Mouse (Mus musculus): Measurements from ENCODE around the gene Unc119. TPM values are rescaled to one million over a fixed set of nuclear protein-coding genes. Genes with fewer than 3 reads are reported as not detected.

Unc119 gene
- polyA plus RNA-seq (2012) = 74.0 and 91.3 TPM in 2 replicates

DNA sequence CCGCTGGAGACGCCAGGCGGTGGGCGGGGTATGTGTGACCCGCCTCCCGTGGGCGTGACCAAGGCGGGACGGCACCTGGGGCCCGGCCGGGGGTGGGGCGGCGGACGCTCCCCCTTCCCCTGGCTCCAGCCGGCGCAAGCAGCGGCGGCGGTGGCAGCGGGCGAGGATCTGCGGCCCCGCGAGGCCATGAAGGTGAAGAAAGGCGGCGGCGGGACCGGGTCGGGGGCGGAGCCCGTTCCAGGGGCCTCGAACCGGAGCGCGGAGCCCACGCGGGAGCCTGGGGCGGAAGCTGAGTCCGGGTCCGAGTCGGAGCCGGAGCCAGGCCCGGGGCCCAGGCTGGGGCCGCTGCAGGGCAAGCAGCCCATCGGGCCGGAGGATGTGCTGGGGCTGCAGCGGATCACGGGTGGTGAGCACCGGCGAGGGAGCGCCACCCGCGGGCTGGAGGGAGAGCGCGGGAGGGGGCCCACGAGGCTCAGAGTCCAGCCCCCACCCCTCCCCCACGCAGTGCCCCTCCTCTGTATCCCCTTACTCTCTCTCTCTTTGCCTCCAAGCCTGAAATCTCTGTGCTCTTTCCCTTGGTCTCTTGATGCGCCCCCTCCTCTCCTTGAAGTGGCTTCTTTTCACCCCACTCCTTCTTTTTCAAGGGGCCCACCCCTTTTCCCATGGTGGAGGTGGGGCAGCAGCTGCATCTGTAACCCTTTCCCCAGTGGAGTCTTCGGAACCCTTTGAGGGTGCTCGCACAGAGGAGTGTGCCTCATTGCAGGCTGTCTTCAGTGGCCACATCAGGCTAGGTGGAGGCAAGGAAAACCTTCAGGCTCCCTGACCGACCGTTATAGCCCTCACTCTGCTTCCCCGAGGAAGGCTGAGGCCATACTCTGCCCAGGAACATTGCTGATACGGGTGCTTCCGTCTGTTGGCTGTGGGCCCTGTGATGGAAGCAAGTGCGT, at the start of gene Unc119:
Gene Unc119 (plus strand): TSS at position 102 of the 947 bp plus-strand sequence.

DNA sequence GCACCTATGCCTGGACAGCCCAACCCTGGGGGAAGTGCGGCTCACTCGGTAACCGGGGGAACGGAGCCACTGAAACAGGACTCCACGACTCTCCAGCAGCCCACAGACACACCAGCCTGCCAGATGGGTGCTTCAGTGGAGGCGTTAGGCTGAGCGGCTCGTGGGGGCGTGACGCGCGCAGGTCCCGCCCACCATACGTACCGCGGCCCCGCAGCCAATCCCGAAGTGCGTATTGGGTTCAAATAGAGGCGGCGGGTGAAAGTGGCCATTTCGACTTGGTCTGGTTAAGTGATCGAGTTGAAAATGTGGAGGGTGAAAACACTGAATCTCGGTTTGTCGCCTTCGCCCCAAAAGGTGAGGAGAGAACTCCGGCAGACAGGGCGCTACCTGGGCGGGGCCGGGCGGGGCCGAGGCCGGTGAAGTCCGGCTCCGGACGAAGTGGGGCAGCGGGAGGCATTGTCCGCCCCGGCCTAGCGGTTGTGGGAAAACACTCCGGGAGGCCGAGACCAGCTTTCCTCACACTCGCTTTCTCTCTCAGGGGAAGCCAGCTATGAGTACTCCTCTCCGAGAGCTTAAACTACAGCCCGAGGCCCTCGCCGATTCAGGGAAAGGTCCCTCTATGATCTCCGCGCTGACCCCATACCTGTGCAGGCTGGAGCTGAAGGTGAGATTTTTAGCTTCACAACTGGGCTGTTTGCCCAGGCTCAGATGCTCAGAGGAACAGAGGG, 41.8 kb upstream of the Unc119 start, which contains the start of gene Spag5:
Gene Spag5 (plus strand): TSS at position 173 of the 728 bp plus-strand sequence.

DNA sequence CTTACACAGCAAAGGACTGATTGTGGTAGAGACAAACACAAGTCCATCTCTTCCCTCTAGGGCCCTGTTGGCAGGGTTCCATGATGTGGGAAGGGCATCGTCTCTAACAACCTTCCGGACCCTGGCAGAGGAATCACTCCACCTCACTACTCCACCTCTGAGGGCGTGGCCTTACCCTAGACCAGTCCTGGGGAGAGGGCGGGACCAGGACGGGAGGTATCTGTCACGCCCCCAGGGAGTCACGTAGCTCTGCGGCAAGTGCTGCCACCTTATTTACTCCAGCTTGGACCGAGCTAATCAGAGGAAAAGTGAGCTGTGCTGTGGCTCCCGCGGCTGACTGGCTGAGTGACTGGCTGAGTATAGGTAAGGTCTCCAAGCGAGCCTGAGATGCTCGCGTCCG, 20.4 kb upstream of the Unc119 start, which contains the start of gene Aldoc:
Gene Aldoc (plus strand): TSS at position 109 of the 400 bp plus-strand sequence.

DNA sequence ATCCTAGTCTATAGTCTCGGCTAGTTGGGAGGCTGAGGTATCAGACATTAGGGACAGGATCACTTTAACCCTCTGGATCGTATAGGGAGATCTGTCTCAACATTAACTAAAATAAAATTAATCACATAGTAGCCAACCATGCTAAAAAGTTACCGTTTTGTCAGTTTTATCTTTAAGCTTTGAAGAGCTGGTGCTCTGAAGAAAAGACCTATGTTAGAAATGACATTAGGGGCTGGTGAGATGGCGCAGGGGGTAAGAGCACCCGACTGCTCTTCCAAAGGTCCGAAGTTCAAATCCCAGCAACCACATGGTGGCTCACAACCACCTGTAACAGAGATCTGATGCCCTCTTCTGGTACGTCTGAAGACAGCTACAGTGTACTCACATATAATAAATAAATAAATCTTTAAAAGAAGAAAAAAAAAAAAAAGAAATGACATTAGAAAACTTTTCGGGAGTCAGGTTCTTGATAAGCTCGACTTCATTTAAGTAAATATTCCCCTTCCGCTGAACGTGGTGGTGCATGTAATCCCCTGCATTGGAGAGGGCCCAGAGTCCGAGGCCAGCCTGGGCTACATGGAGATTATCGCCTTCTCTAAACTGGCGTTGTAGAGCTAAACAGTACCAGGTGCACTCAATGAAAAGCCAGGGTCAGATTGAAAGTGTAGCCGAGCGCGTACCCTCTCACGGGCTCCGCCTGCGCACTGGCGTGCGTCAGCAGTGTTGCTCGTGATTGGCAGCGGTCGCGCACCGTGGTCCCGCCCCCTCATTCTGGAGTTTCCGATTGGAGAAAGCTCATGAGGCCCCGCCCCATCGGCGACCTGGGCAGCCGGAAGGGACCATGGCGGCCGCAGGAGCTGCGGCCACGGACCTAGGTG, 15.4 kb upstream of the Unc119 start, which contains the start of gene Pigs:
Gene Pigs (plus strand): TSS at position 782 of the 878 bp plus-strand sequence.

DNA sequence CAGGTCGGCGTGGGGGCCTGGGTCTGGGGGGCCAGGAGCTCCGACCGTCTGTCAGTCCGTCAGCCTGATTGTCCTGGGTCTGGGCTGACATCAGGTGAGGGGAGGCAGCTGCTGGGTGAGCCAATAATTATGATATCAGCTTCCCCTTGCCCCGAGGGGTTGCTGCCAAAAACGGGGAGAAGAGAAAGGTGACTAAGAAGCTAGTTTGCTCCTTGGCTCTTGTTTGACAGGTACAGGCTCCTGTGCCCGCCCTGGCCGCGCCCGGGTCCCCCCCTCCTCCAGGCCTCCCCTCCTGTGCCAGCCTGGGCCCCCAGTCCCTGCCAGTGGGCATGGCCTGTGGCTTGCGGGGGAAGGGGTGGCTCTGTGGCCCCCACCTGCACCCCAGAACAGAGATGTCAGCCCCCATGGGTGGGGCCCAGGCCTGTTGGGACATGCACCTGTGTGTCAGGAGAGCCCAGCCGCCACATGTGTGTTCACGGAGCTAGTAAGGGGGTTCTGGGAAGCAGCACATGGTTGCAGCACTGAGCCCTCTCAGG, 43.3 kb downstream of the Unc119 start, which contains the start of gene Foxn1:
Gene Foxn1 (minus strand): TSS at position 51 of the 536 bp plus-strand sequence.

Other genes with a start within 250 kb of the Unc119 start
- gene Fam222b, start 248.8 kb upstream of the Unc119 start, polyA plus RNA-seq (2012) = 24.6 and 33.3 TPM in 2 replicates
- gene Traf4, start 177.9 kb upstream of the Unc119 start, polyA plus RNA-seq (2012) = 29.8 and 41.4 TPM in 2 replicates
- 3.1 and 4.3 TPM in 2 replicates for gene Nek8, start 166.8 kb upstream of the Unc119 start, polyA plus RNA-seq (2012)
- gene Tlcd1, start 166.8 kb upstream of the Unc119 start, polyA plus RNA-seq (2012) = 34.7 and 38.4 TPM in 2 replicates
- gene Rpl23a, start 159.9 kb upstream of the Unc119 start, polyA plus RNA-seq (2012) = 1,982 and 2,223 TPM in 2 replicates
- gene Rab34, start 155.1 kb upstream of the Unc119 start, polyA plus RNA-seq (2012) = 3.0 and 4.5 TPM in 2 replicates
- 0.18 and 0.67 TPM in 2 replicates for gene Proca1, start 150.1 kb upstream of the Unc119 start, polyA plus RNA-seq (2012)
- gene Sdf2, start 97.7 kb upstream of the Unc119 start, polyA plus RNA-seq (2012) = 9.6 and 11.2 TPM in 2 replicates
- gene Supt6, start 97.5 kb upstream of the Unc119 start, polyA plus RNA-seq (2012) = 82.2 and 96.4 TPM in 2 replicates
- gene 2610507B11Rik, start 81.7 kb upstream of the Unc119 start, polyA plus RNA-seq (2012) = 88.7 and 97.6 TPM in 2 replicates
- gene BC030499, start 52.6 kb upstream of the Unc119 start, polyA plus RNA-seq (2012) = not detected in 2 replicates
- gene Spag5, start 42.0 kb upstream of the Unc119 start, polyA plus RNA-seq (2012) = 66.8 and 68.5 TPM in 2 replicates
- gene Aldoc, start 20.5 kb upstream of the Unc119 start, polyA plus RNA-seq (2012) = 0.44 and 1.4 TPM in 2 replicates
- 84.7 and 91.0 TPM in 2 replicates for gene Pigs, start 15.1 kb upstream of the Unc119 start, polyA plus RNA-seq (2012)
- gene Foxn1, start 43.1 kb downstream of the Unc119 start, polyA plus RNA-seq (2012) = not detected in 2 replicates
- gene Slc13a2, start 78.7 kb downstream of the Unc119 start, polyA plus RNA-seq (2012) = 0.05 and 0.10 TPM in 2 replicates
- gene Slc46a1, start 122.2 kb downstream of the Unc119 start, polyA plus RNA-seq (2012) = 1.1 and 1.7 TPM in 2 replicates
- 0.04 TPM in 1 of 2 replicates, not detected in the other for gene Sarm1, start 154.3 kb downstream of the Unc119 start, polyA plus RNA-seq (2012)
- gene Vtn, start 155.6 kb downstream of the Unc119 start, polyA plus RNA-seq (2012) = not detected in 2 replicates
- not detected in 2 replicates for gene Sebox, start 160.0 kb downstream of the Unc119 start, polyA plus RNA-seq (2012)
- gene Tmem199, start 168.7 kb downstream of the Unc119 start, polyA plus RNA-seq (2012) = 8.4 and 11.4 TPM in 2 replicates
- 65.3 and 65.5 TPM in 2 replicates for gene Poldip2, start 168.7 kb downstream of the Unc119 start, polyA plus RNA-seq (2012)
- 2.5 and 4.3 TPM in 2 replicates for gene Tnfaip1, start 192.8 kb downstream of the Unc119 start, polyA plus RNA-seq (2012)
- gene Ift20, start 192.9 kb downstream of the Unc119 start, polyA plus RNA-seq (2012) = 71.6 and 76.3 TPM in 2 replicates
- 24.4 and 34.5 TPM in 2 replicates for gene Tmem97, start 207.3 kb downstream of the Unc119 start, polyA plus RNA-seq (2012)

Measured in megakaryocyte-erythroid progenitor cell, adult 5 weeks (primary cell).